Mouse (Mus musculus) heart, postnatal 25 days (tissue): Measurements from ENCODE around the gene Otc. TPM values are rescaled to one million over a fixed set of nuclear protein-coding genes. Genes with fewer than 3 reads are reported as not detected.

Experiments
- DNase-seq: peaks from one replicate; pipeline ENCODE4 v3.0.0; 2022; ENCODE audit warnings: low spot score
- intact Hi-C: fragments of 180-260 bp; cut with DNase I; formaldehyde crosslinking; loops from one replicate; pipeline ENCODE4 v1.15.1; 2025
- total RNA-seq, 2 experiments: library from RNA; stranded (reverse); gene quantifications; 2 replicates each; pipeline ENCODE4 v1.2.3; 2021

Gene Otc
- total RNA-seq: not detected

DNA sequence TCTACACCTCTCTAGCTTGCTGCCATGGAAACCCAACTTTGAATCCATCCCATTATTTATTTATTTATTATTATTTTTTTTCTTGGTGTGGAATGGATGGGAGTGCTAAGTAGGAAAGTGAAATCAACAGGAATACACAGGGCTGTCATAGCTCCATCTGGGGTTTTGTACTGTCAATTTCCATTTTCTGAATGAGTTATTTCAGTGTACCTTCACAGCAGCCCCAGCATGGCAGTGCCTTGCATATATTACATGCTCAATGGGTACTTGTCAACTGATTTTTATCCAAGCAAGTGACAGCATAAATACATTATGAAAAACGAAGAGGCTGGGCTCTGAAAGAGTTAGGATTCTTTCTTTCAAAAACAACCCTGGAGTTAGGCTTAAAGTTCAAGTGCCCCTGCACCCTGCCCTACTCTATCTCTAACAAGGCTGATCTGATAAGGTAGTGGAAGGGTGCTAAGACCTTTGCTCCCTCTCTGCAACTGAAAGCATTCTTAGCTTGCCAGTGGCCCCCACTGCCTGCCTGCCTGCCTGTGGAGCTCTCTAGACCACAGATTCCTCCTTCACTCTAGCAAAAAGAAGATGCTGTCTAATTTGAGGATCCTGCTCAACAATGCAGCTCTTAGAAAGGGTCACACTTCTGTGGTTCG, at the start of gene Otc:
TSS of gene Otc (plus strand) at position 454 of the 653 bp plus-strand sequence.
- DNase-seq: no peak
- intact Hi-C loops: loop anchor here (10.0 kb wide), 1 partner anchor 233 kb away; the partner anchor contains the start of gene Tspan7

DNA sequence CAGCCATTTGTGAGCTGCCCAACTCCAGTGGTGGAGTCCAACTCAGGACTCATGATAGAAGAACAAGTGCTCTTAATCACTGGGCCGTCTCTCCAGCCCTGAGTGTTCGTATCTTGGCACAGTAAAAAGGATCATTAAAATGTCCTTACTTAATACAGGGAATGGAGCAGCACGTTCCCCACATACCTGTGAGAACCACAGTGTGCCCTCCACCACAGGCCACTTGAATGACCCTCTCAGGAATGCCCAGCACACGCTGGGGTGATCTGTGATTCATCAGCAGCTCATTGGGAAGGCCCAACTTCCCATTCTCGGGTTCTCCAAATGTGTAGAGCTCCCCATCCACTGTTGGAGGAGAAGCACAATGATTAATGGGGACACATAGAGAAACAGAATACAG, 46.2 kb upstream of the Otc start:
- DNase-seq: no peak
- intact Hi-C loops: no loop called here

DNA sequence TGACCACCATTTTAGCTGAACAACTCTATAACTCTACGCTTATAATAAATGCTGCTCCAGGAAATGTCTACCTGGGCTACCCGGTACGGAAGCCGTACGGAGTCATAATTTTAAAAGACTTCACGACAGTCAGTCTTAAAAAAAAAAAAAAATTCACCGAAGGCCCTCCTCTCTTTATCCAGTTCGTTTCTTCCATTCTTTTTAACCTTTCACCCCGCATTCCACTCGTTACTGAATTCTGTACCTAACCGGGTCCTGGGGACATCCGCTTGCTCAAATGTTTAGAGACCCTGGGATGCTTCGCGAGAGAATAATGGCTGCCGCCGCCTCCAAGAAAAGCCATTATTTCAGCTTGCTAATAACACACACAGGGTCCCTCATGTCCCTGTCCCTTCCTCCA, 36.1 kb upstream of the Otc start:
- DNase-seq: no peak
- intact Hi-C loops: loop anchor here (5.0 to 10.0 kb wide), 3 partner anchors 181 to 509 kb away; partner anchors contain the start of gene Tspan7

DNA sequence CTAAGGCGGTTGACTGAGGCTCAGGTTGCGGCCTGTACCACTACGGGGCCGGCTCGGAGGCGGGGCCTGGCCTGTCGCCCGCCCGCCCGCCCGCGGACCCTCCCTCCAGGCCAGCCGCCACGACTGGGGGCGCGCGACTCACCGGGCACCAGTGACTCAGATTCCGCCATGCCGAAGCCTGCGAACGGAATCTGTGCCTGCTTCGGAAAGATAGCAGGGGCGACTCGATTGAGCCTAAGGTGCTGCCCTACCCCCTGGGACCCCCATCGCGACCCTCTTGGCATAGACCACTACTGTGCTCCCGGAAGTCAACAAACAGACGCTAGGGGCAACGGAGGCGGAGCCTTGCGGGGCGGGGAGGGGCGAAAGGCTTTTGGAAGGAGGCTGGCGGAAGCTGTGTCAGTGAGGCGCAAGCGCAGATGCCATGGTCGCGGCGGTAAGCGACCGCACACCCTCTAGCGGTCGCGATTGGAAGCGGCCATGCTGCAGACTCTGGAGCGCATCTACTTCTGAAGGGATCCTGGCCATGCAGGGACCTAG, 35.6 kb upstream of the Otc start, which contains the start of gene Rpgr:
TSS of gene Rpgr (minus strand) at position 511 of the 540 bp plus-strand sequence.
- intact Hi-C loops: loop anchor here (5.0 to 10.0 kb wide), 3 partner anchors 182 to 508 kb away; partner anchors contain the start of gene Tspan7
- peak; percentile 80 for DNase-seq

DNA sequence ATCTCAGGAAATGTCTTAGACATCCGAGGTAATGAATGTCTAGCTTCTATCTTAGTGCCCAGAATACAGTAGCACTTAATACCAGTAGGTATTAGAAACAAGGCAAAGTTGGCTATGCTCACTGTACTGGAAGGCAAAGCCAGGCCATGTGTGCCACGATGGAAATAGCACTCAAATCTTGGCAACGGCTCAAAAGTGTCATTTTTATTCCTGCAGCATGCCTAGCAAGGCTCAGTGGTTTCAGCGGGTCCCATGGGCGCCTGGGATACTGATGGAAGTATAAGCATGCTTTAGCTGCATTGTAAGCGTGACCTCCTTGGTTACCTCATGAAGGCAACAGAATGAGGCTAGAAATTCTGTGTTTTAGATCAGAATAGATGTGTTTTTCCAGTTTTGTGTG, 32.8 kb upstream of the Otc start:
- DNase-seq: no peak
- intact Hi-C loops: loop anchor here (5.0 to 10.0 kb wide), 3 partner anchors 184 to 506 kb away; partner anchors contain the start of gene Tspan7

DNA sequence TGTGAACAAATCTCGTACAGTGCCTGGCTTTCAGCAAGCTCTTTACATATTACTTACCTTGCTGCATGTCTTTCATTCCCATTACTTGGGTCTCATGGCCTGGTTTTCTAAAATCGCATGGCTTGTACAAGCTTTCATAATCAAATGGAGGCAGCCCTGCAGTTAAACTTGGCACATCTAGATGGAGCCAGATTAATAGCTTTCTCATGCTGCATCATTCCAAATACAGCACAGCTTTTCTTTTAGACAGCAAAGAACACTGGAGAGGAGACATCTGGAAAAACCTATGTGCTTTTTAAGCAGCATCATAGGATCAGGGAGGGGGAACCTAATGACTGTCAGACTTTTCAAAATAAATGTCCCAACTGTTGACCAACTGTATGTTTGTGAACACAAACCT, 19.1 kb upstream of the Otc start:
- intact Hi-C loops: loop anchor here (10.0 kb wide), 1 partner anchor 342 kb away; no protein-coding TSS in a partner anchor
- no peak for DNase-seq

DNA sequence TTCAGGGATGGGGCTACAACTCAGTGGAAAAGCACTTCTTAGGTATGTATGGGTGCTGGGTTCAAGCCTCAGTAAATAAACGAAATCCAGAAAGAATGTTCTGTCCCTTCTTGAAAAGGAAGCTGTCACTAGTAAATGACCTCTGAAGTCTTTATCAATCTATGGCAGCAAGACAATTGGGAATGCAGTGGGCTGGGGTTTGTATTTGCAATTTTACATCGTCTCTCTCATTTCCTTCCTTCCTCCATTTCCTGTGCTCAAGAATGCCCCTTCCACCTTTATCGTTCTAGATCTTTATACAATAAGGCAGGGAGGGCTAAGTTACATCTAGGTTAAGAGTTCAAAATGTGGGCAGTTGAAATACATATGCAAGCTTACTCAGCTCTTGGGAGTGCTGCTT, 17.5 kb upstream of the Otc start:
- intact Hi-C loops: loop anchor here (10.0 kb wide), 1 partner anchor 340 kb away; no protein-coding TSS in a partner anchor
- no peak for DNase-seq

DNA sequence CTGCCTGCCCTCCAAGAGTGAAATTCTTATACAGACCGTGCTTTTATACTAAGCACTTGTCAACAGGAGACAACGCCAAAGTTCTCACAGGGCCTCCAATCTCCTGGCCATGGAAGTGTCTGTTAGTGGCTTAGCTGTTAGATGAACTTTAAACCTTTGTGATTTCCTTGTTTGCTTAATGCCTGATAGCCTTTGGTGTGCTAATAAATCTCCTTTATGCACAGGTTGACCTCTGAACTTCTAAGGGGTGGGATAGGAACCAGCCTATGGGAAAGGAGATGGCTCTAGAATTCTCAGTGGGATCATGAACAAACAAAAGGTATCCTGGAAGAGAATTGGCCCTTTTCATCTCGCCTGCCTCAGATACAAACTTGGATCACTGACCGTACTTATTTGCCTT, 12.6 kb upstream of the Otc start:
- intact Hi-C loops: loop anchor here (10.0 kb wide), 1 partner anchor 335 kb away; no protein-coding TSS in a partner anchor
- no peak for DNase-seq

DNA sequence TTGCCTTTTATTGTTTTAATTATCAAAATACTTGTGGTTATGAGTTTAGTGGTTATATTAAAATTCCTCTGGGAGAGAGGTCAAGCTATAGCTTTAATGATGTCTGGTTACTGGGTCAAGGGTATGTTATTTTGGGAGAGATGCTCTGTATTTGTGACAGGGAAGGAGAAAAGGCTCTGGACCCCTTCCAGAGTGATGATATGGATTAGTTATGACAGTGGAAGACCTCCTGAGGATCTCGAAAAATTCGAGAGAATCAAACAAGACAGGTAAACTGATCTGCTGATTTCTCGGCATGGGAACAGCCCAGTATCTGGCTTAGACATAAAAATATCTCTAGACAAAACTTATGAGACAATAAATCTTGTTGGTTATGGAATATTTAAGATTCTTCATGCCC, 8.2 kb upstream of the Otc start:
- DNase-seq: no peak
- intact Hi-C loops: no loop called here

DNA sequence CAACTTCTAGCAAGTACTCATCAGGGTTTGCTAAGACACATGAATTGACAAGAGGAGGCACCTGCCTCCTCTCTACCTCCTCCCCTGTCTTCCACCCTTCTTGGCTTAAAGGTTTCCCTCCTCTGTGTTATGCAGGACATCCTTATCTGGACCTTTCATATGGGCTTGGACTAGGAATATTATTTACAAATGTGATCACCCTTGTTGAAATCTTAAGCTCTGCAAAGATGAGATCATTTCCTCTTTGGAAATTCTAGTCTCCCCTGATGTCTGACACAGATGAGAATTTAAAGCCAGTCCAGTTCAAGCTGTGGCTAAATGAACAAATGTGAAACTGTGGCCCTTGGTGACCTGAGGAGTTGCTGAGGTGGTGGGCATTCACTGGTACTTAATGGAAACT, 748 bp upstream of the Otc start:
- no peak for DNase-seq
- intact Hi-C loops: loop anchor here (10.0 kb wide), 1 partner anchor 233 kb away; the partner anchor contains the start of gene Tspan7

DNA sequence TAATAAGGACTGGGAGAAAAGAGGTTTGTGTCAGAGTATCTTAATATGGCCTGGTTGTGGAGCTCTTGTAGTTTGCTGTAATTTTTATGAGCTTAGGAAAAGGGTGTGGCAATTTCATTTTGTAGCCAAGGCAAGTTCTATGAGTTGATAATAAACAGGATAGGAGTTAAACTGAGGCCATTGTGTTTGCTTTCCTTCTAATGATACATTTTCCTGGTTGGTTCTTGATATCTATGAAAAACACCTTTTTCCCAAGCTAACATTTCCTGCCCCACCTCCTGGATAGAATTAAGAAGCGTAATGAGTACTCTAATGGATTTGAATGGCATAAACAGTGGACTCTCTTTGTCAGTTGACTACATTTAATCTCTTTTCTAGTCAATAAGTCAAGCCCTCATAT, 5.7 kb downstream of the Otc start:
- intact Hi-C loops: loop anchor here (10.0 kb wide), 1 partner anchor 227 kb away; the partner anchor contains the start of gene Tspan7
- DNase-seq: no peak

DNA sequence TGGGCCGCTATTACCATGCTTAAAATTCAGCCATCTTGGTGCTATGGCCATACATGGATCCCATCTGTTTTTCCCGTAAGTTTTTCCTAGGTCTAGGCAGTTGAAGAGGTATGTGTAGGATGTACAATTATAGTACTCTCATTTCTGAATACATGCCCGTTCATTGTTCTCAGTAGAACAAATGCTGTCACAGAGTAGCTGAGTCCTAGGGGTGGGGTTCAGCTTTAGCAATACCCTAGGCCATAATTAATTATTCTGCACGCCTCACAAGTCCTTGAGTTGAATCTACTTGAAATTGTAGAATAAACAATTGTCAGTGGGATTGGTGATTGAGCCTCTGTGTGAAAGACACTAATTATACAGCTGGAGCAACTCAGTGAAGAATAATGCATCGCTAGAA, 6.2 kb downstream of the Otc start:
- intact Hi-C loops: loop anchor here (10.0 kb wide), 1 partner anchor 227 kb away; the partner anchor contains the start of gene Tspan7
- DNase-seq: no peak

DNA sequence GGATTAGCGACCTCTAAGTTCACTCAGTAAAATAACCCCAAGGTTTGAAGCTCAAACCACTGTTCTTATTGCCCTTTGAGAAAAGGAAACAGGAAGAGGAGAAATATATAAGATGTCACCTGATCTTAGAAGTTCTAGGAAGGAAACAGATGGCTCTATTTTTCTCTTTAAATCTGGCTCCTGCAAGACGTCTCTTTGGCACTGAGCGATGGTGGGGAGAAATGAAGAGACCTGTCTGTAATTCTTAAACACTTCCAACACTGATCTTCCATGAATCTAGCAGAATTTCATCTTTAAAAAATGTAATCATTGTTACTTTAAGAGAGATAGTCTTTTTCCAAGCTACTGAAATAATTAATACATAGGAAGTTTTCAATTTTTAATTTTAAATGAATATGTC, 16.2 kb downstream of the Otc start:
- DNase-seq: no peak
- intact Hi-C loops: no loop called here

DNA sequence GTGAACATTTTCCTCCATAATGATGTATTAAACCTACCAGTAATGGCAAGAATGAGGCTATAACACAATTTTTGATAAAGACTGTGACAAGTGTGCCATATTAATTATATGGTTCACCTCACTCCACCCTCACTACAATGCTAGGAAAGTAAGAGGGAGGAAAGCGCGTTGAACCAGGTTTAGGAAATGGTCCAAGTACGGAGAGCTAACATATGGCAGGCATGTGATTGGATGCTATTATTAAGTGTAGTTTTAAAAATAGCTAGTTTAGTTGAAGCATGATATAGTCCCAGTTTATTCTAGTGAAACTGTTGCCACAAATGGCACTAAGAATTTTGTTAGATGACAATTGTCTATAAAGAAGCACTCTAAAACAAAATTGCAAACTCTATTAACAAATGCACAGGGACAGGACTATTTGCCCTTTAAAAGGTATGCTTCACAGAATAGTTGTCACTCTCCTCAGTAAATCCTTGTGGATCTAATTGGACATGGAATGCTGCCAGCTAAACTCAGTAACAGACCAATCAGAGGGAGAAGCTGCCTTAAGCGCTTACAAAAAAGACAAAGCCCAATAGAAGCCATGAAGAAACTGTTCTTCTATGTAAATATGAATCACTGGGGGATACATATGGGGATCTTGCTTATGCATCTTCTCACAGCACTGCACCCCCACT, 16.8 kb downstream of the Otc start:
- intact Hi-C loops: no loop called here
- DNase-seq: no peak

DNA sequence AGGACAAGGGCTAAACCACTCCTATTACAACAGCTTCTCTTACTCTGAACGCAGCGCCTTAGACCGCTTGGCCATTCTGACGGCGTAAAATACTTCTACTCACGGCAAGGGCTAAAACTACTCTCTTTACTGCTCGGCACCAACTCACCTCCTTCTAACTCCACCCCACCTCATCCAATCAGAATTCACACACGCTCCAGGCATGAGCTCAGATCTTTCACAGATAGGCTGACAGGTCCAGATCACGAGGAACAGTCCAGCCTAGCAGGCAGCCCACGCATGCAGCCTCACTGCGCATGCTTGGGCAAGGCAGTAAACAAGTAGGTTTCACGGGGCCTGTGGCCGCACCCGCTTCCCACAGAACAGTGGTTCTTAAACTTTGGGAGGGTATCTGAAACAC, 45.2 kb downstream of the Otc start:
- intact Hi-C loops: no loop called here

DNA sequence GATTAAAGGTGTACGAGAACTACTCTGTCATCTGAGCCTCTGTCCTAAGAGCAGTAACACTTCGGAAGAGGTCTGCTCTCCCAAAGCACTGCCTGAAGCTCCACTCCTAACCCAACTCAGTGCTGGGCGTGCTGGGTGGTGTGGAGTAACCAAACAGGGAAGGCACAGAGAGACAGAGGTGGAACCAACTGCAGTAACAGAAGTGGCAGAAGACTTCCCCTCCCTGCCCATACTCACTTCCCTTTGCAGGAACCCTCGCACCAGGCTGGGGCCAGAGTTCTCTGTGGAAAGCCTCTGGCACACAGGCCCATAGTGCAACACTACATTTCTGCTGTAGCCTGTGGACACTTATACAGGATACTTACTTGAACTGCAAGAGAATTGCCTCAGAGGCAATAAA, 66.1 kb downstream of the Otc start:
- DNase-seq: no peak
- intact Hi-C loops: no loop called here

More for the DNA sequence above, 45.2 kb downstream of the Otc start:
- no peak for DNase-seq

DNA sequence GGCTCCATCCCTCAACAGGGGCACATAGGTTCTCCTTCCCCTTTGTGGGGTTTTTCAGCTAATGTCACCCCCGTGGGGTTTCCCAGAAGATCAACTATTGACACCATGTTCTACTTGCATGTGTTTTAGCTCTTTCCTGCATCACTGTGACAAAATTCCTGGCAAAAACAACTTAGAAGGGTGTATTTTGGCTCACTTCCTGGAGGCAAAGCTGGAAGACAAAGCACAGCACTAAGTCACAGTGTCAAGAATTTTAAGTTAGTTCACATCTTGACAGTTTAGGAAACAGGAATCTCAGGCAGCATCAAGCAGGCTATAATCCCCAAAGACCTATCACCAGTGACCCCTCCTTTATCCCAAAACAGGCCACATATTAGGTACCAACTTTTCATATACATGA, 78.1 kb downstream of the Otc start:
- intact Hi-C loops: no loop called here
- DNase-seq: no peak

DNA sequence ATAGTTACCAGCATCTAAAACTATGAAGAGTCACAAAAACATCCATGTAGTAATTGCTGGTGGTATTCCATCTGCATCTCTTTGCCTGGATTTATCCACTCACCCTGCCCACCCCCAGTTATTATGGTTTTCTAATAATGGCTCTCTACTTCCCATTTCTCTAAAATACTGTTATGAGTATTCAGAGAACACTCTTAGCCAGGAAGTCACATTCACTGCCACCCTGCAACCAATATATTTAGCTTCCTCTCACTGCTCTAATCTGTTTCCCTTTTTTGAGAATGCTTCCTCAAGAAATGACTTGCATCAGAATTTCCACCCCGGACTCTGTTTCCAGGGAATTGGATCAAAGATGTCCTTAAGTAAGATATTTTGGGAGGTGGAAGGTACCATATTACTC, 79.6 kb downstream of the Otc start:
- no peak for DNase-seq
- intact Hi-C loops: no loop called here

DNA sequence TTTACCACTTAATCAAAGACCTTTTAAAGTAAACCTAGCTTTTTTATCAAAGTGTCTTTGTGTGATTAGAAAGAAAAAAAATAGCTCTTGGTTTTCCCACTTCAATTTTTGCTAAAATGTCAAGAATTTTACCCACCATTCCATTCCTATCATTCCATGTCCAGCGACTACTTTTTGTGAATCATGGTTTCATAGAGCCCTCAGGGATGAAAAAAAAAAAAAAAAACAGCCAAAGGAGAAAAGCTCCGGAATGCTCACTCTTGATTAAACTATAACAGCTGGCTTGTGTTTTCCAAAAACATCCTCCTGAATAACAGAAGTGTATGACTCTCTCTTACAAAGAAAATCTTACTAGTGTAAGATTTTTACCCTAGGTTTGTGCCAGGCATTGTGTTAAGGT, 84.7 kb downstream of the Otc start:
- no peak for DNase-seq
- intact Hi-C loops: no loop called here

DNA sequence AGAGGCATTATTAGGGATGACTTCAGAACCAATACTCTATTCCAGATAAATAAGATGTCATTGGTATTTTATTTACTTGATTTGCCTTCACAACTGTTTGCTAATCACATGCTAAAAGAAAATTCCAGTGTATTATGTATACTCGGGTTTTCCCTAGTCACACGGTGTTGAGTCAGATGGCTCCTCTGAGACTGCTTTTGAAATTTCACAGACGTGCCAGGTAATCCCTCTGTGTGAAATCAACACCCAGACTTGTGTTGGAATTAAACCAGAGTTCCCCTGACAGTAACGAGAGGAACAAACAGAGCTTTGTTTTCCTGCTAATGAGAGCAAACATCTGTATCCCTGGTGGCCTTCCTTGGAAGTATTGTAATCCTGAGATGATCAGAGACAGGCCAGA, 103.8 kb downstream of the Otc start:
- intact Hi-C loops: no loop called here
- no peak for DNase-seq
